24 mouse cellular contexts compared by ENCODE assay signal in genomic region chr9:31527216-31527615, GRCm38 (mm10).
DNase-seq lines count a peak whose midpoint lies in the region; ATAC-seq and TF ChIP-seq lines count a peak whose summit lies in the region.
"Had no signal": no experiment of that assay in that cellular context is flagged by ENCODE, and none has a peak within 500 bp of the region (broad histone marks: within the 10 kb centered on the region; RNA-seq: fewer than 3 reads in every experiment).

No protein-coding gene starts in this region.

- no peak for ATAC-seq in embryonic facial prominence, embryonic 14.5 days (ENCODE audit: low read depth)
- ATAC-seq in kidney, embryonic 15.5 days (replicated peaks; ENCODE audit: low FRiP score), result no peak; the same call in 1 of the 2 replicates
- ATAC-seq in kidney, postnatal 0 days (replicated peaks; ENCODE audit: low FRiP score, low read depth), result peak; percentile 49; the same call in 1 of the 2 replicates
- ATAC-seq: activated CD4-positive, CD25-positive, alpha-beta regulatory T cell, adult 4 months; CD4-positive, CD25-positive, alpha-beta regulatory T cell, adult 4 months; forebrain, embryonic 13.5 days; forebrain, embryonic 15.5 days; forebrain, postnatal 0 days; Patski had no signal

- no peak for TF ChIP-seq CTCF in kidney, postnatal 0 days (IDR thresholded peaks at IDR 0.05; ENCODE audit: low read depth)

- H3K4me3 ChIP-seq in embryonic facial prominence, embryonic 14.5 days (ENCODE audit: low read depth, low read length), result no peak overlapping the region
- no peak overlapping the region for H3K4me3 ChIP-seq in embryonic facial prominence, embryonic 10.5 days
- no peak overlapping the region for H3K4me3 ChIP-seq in kidney, embryonic 15.5 days (replicated peaks)
- no peak overlapping the region for H3K4me3 ChIP-seq in kidney, postnatal 0 days (replicated peaks; ENCODE audit: low read depth, low read length)
- H3K4me3 ChIP-seq: embryonic facial prominence, embryonic 13.5 days; forebrain, embryonic 13.5 days; forebrain, embryonic 15.5 days had no signal

- peak; percentile 10 for DNase-seq in embryonic facial prominence, embryonic 14.5 days (ENCODE audit: low spot score)
- DNase-seq in embryonic facial prominence, embryonic 10.5 days (ENCODE audit: low spot score), result no peak
- DNase-seq in kidney, postnatal 25 days, result no peak
- DNase-seq in kidney, postnatal 0 days (ENCODE audit: low spot score), result peak; percentile 62
- DNase-seq in kidney, postnatal 4 days, result no peak
- DNase-seq: adrenal gland, adult 8-10 months; adrenal gland, postnatal 14 days; adrenal gland, postnatal 36 days; B cell, adult 2 months; cerebellum, adult 11-12 months; cerebellum, adult 2 months; cerebellum, adult 9-10 months; cerebellum, postnatal 10 days; cerebellum, postnatal 25 days; forebrain, postnatal 0 days had no signal

- no peaks in the 10 kb centered on the region for H3K9me3 ChIP-seq in embryonic facial prominence, embryonic 14.5 days (ENCODE audit: control insufficient read depth, low read length)
- H3K9me3 ChIP-seq in embryonic facial prominence, embryonic 10.5 days, result no peaks in the 10 kb centered on the region
- H3K9me3 ChIP-seq in kidney, embryonic 15.5 days (replicated peaks), result no peaks in the 10 kb centered on the region
- H3K9me3 ChIP-seq in kidney, postnatal 0 days (replicated peaks; ENCODE audit: low read length), result no peaks in the 10 kb centered on the region
- H3K9me3 ChIP-seq: embryonic facial prominence, embryonic 13.5 days; forebrain, embryonic 13.5 days; forebrain, embryonic 15.5 days; G1E had no signal

- no peak overlapping the region for H3K4me2 ChIP-seq in embryonic facial prominence, embryonic 14.5 days (ENCODE audit: low read depth, low read length)
- H3K4me2 ChIP-seq in kidney, embryonic 15.5 days, result no peak overlapping the region
- H3K4me2 ChIP-seq in kidney, postnatal 0 days (ENCODE audit: low read length), result no peak overlapping the region
- H3K4me2 ChIP-seq: embryonic facial prominence, embryonic 13.5 days; forebrain, embryonic 13.5 days; forebrain, embryonic 15.5 days had no signal

- no peaks in the 10 kb centered on the region for H3K27me3 ChIP-seq in embryonic facial prominence, embryonic 14.5 days (replicated peaks; ENCODE audit: control insufficient read depth, insufficient read depth, low read length)
- H3K27me3 ChIP-seq in embryonic facial prominence, embryonic 10.5 days (replicated peaks; ENCODE audit: low read depth, poor library complexity, severe bottlenecking), result no peaks in the 10 kb centered on the region
- no peaks in the 10 kb centered on the region for H3K27me3 ChIP-seq in kidney, embryonic 15.5 days
- H3K27me3 ChIP-seq in kidney, postnatal 0 days (ENCODE audit: insufficient read depth, low read length), result no peaks in the 10 kb centered on the region
- H3K27me3 ChIP-seq: CH12.LX; embryonic facial prominence, embryonic 13.5 days; forebrain, embryonic 13.5 days; forebrain, embryonic 15.5 days had no signal

- no peak overlapping the region for H3K9ac ChIP-seq in embryonic facial prominence, embryonic 14.5 days (ENCODE audit: low read depth, low read length)
- H3K9ac ChIP-seq in kidney, embryonic 15.5 days, result no peak overlapping the region
- H3K9ac ChIP-seq in kidney, postnatal 0 days (ENCODE audit: low read depth, low read length), result no peak overlapping the region
- H3K9ac ChIP-seq: embryonic facial prominence, embryonic 13.5 days; forebrain, embryonic 13.5 days; forebrain, embryonic 15.5 days; forebrain, postnatal 0 days had no signal

- H3K36me3 ChIP-seq in embryonic facial prominence, embryonic 14.5 days (ENCODE audit: control insufficient read depth, insufficient read depth, low read length), result no peaks in the 10 kb centered on the region
- H3K36me3 ChIP-seq in embryonic facial prominence, embryonic 10.5 days (replicated peaks), result no peaks in the 10 kb centered on the region
- H3K36me3 ChIP-seq in kidney, embryonic 15.5 days, result no peaks in the 10 kb centered on the region
- H3K36me3 ChIP-seq in kidney, postnatal 0 days (ENCODE audit: insufficient read depth, low read length), result no peaks in the 10 kb centered on the region
- H3K36me3 ChIP-seq: embryonic facial prominence, embryonic 13.5 days; forebrain, embryonic 15.5 days; G1E had no signal

- no peak overlapping the region for H3K27ac ChIP-seq in embryonic facial prominence, embryonic 14.5 days (replicated peaks; ENCODE audit: low read depth, low read length)
- no peak overlapping the region for H3K27ac ChIP-seq in embryonic facial prominence, embryonic 10.5 days (replicated peaks)
- H3K27ac ChIP-seq in kidney, embryonic 15.5 days, result peak overlapping the region; percentile 70
- no peak overlapping the region for H3K27ac ChIP-seq in kidney, postnatal 0 days
- H3K27ac ChIP-seq: embryonic facial prominence, embryonic 13.5 days; forebrain, embryonic 13.5 days; forebrain, embryonic 15.5 days had no signal

- 62% methylated on average over 2 of the region's 2 CpGs for WGBS in embryonic facial prominence, embryonic 14.5 days
- WGBS in embryonic facial prominence, embryonic 10.5 days, result 70% methylated on average over 2 of the region's 2 CpGs
- WGBS in kidney, embryonic 15.5 days, result 35% methylated on average over 2 of the region's 2 CpGs
- 22% methylated on average over 2 of the region's 2 CpGs for WGBS in kidney, postnatal 0 days

- H3K4me1 ChIP-seq in embryonic facial prominence, embryonic 14.5 days (ENCODE audit: control insufficient read depth, insufficient read depth, low read length), result no peaks in the 10 kb centered on the region
- H3K4me1 ChIP-seq in embryonic facial prominence, embryonic 10.5 days, result no peaks in the 10 kb centered on the region
- H3K4me1 ChIP-seq in kidney, embryonic 15.5 days, result peaks cover 5% of the 10 kb centered on the region; the same call in 1 of the 2 replicates
- no peaks in the 10 kb centered on the region for H3K4me1 ChIP-seq in kidney, postnatal 0 days (replicated peaks; ENCODE audit: insufficient read depth, low read length)
- H3K4me1 ChIP-seq: embryonic facial prominence, embryonic 13.5 days; forebrain, embryonic 13.5 days; forebrain, embryonic 15.5 days had no signal

Comparison
In these comparisons a context has a peak if more than half of its experiments do, and no peak if none do; other contexts are left out.
1. DNase-seq: peak in embryonic facial prominence, embryonic 14.5 days (single experiment) and kidney, postnatal 0 days (single experiment); none in embryonic facial prominence, embryonic 10.5 days (single experiment), kidney, postnatal 25 days (0 of 2) and kidney, postnatal 4 days (0 of 2).